Mouse (Mus musculus): ENCODE results near the gene Hspbp1. TPM values are rescaled to one million over a fixed set of nuclear protein-coding genes. Genes with fewer than 3 reads are reported as not detected.

The Hspbp1 gene
- polyA plus RNA-seq, 1 experiment from 2014 or later = 128 TPM

GRCm38 (mm10) chr7:4623544-4624189, 61.2 kb downstream of the Hspbp1 start:
- no peaks in the 10 kb centered on the region for H3K9me3 ChIP-seq
- H3K27ac ChIP-seq = no peak overlapping the region
- no peaks in the 10 kb centered on the region for H3K27me3 ChIP-seq
- 37% methylated on average over 4 of the region's 4 CpGs for WGBS
- H3K36me3 ChIP-seq = peaks cover 8% of the 10 kb centered on the region
- no peak overlapping the region for H3K9ac ChIP-seq
- no peak overlapping the region for H3K4me2 ChIP-seq
- no peaks in the 10 kb centered on the region for H3K4me1 ChIP-seq (replicated peaks)
- ATAC-seq (ENCODE audit: low FRiP score) = peak; percentile 52; the same call in 1 of the 2 replicates
- H3K4me3 ChIP-seq = no peak overlapping the region

DNA sequence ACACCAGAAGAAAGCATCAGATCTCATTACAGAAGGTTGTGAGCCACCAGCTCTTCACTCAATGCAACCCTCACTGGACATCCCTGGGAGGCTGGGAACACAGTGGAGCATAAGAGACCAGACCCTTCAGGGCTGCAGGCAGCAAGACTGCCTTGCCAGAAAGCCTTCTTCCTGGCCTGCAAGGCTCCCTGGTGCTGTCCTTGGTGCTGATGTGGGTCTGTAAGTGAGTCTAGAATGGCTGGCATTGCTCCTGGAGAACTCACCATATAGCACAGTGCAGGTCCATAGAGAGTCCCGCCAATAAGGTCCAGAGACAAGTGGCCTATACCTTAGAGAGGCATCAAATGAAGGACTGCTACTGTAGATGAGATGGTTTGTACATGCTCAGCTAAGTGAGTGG, 64.9 kb downstream of the Hspbp1 start:
- no peaks in the 10 kb centered on the region for H3K27me3 ChIP-seq

GRCm38 (mm10) chr7:4613740-4614403, 71.0 kb downstream of the Hspbp1 start:
- WGBS = 68% methylated on average over 14 of the region's 14 CpGs
- Histone ChIP-seq H3K4me2 (no peak overlapping the region), H3K4me1 (replicated peaks) (no peaks in the 10 kb centered on the region), H3K36me3 (no peaks in the 10 kb centered on the region), H3K9ac (no peak overlapping the region), H3K27ac (no peak overlapping the region), H3K27me3 (no peaks in the 10 kb centered on the region), H3K9me3 (no peaks in the 10 kb centered on the region), H3K4me3 (no peak overlapping the region)
- no peak for ATAC-seq (ENCODE audit: low FRiP score)

More for the DNA sequence above, 64.9 kb downstream of the Hspbp1 start:
- no peaks in the 10 kb centered on the region for H3K36me3 ChIP-seq
- H3K27ac ChIP-seq = no peak overlapping the region
- H3K4me3 ChIP-seq = no peak overlapping the region
- H3K4me1 ChIP-seq (replicated peaks) = no peaks in the 10 kb centered on the region
- WGBS = 42% methylated on average over 1 of the region's 1 CpGs
- H3K4me2 ChIP-seq = no peak overlapping the region
- H3K9ac ChIP-seq = no peak overlapping the region
- ATAC-seq (ENCODE audit: low FRiP score) = no peak
- no peaks in the 10 kb centered on the region for H3K9me3 ChIP-seq

GRCm38 (mm10) chr7:4612956-4613355, 71.9 kb downstream of the Hspbp1 start:
- Histone ChIP-seq H3K27ac (no peak overlapping the region), H3K9me3 (no peaks in the 10 kb centered on the region), H3K4me1 (replicated peaks) (no peaks in the 10 kb centered on the region), H3K27me3 (no peaks in the 10 kb centered on the region), H3K36me3 (no peaks in the 10 kb centered on the region), H3K4me3 (no peak overlapping the region), H3K9ac (no peak overlapping the region), H3K4me2 (no peak overlapping the region)
- ATAC-seq (ENCODE audit: low FRiP score) = no peak
- 91% methylated on average over 1 of the region's 1 CpGs for WGBS

DNA sequence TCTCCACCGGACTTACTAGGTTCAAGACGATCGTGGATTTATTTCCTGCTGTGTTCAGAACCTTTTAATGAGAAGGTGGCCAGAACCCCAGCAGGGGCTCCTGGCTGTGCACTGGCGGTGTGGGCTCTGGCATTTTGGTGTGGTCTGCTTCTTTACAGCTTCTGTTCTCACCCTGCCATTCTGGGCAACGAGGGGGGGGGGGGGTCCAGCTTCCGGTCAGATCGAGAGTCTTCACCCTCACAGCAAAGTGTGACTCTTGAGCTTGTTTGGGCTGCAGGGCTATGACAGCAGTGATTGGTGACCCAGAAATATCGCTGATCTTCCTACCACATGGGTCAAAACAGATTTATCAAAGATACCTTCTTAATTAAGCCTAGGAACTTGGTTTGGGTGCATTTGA, 72.5 kb downstream of the Hspbp1 start:
- Histone ChIP-seq H3K4me3 (no peak overlapping the region), H3K27ac (no peak overlapping the region), H3K27me3 (no peaks in the 10 kb centered on the region), H3K4me1 (replicated peaks) (no peaks in the 10 kb centered on the region), H3K4me2 (no peak overlapping the region), H3K9me3 (no peaks in the 10 kb centered on the region), H3K9ac (no peak overlapping the region), H3K36me3 (no peaks in the 10 kb centered on the region)
- 74% methylated on average over 8 of the region's 8 CpGs for WGBS
- no peak for ATAC-seq (ENCODE audit: low FRiP score)

GRCm38 (mm10) chr7:4611921-4612341, 72.9 kb downstream of the Hspbp1 start:
- Histone ChIP-seq H3K36me3 (no peaks in the 10 kb centered on the region), H3K4me3 (no peak overlapping the region), H3K27ac (no peak overlapping the region), H3K9ac (no peak overlapping the region), H3K9me3 (no peaks in the 10 kb centered on the region), H3K27me3 (no peaks in the 10 kb centered on the region), H3K4me2 (no peak overlapping the region), H3K4me1 (replicated peaks) (no peaks in the 10 kb centered on the region)
- 89% methylated on average over 12 of the region's 12 CpGs for WGBS
- no peak for ATAC-seq (ENCODE audit: low FRiP score)

- Histone ChIP-seq H3K9ac (no peak overlapping the region), H3K27me3 (no peaks in the 10 kb centered on the region), H3K9me3 (no peaks in the 10 kb centered on the region), H3K27ac (no peak overlapping the region), H3K4me3 (no peak overlapping the region), H3K4me2 (no peak overlapping the region), H3K4me1 (replicated peaks) (no peaks in the 10 kb centered on the region), H3K36me3 (no peaks in the 10 kb centered on the region)
- 88% methylated on average over 12 of the region's 12 CpGs for WGBS
- no peak for ATAC-seq (ENCODE audit: low FRiP score)
These were observed 73.4 kb downstream of the Hspbp1 start for GRCm38 (mm10) chr7:4611511-4611910.

Other genes starting within 250 kb of the Hspbp1 start
- gene Rdh13, start 239.4 kb downstream of the Hspbp1 start, polyA plus RNA-seq (2015; fragmentation: Nextera tagmentation; extraction: Ambion mirVana) = 37.2 and 37.7 TPM in 2 replicates
- gene Eps8l1, start 224.4 kb downstream of the Hspbp1 start, polyA plus RNA-seq (2015; fragmentation: Nextera tagmentation; extraction: Ambion mirVana) = 9.3 and 10.6 TPM in 2 replicates
- gene Ppp1r12c, start 183.4 kb downstream of the Hspbp1 start, polyA plus RNA-seq (2015; fragmentation: Nextera tagmentation; extraction: Ambion mirVana) = 39.6 and 49.7 TPM in 2 replicates
- gene Tnnt1, start 168.7 kb downstream of the Hspbp1 start, polyA plus RNA-seq (2015; fragmentation: Nextera tagmentation; extraction: Ambion mirVana) = 7.4 and 7.5 TPM in 2 replicates
- 3.8 and 3.9 TPM in 2 replicates for gene Tnni3, start 160.8 kb downstream of the Hspbp1 start, polyA plus RNA-seq (2015; fragmentation: Nextera tagmentation; extraction: Ambion mirVana)
- 2.0 and 2.8 TPM in 2 replicates for gene Dnaaf3, start 152.6 kb downstream of the Hspbp1 start, polyA plus RNA-seq (2015; fragmentation: Nextera tagmentation; extraction: Ambion mirVana)
- gene Syt5, start 137.5 kb downstream of the Hspbp1 start, polyA plus RNA-seq (2015; fragmentation: Nextera tagmentation; extraction: Ambion mirVana) = 78.7 and 82.6 TPM in 2 replicates
- 0.71 and 0.97 TPM in 2 replicates for gene Ptprh, start 81.0 kb downstream of the Hspbp1 start, polyA plus RNA-seq (2015; fragmentation: Nextera tagmentation; extraction: Ambion mirVana)
- gene Tmem86b, start 53.6 kb downstream of the Hspbp1 start, polyA plus RNA-seq (2015; fragmentation: Nextera tagmentation; extraction: Ambion mirVana) = 3.5 and 3.8 TPM in 2 replicates
- 9.7 and 12.4 TPM in 2 replicates for gene Ppp6r1, start 26.0 kb downstream of the Hspbp1 start, polyA plus RNA-seq (2015; fragmentation: Nextera tagmentation; extraction: Ambion mirVana)
- gene Brsk1, start 5.5 kb upstream of the Hspbp1 start, polyA plus RNA-seq (2015; fragmentation: Nextera tagmentation; extraction: Ambion mirVana) = 7.2 and 7.5 TPM in 2 replicates
- 0.12 and 0.19 TPM in 2 replicates for gene Tmem150b, start 40.2 kb upstream of the Hspbp1 start, polyA plus RNA-seq (2015; fragmentation: Nextera tagmentation; extraction: Ambion mirVana)
- gene Kmt5c, start 55.0 kb upstream of the Hspbp1 start, polyA plus RNA-seq (2015; fragmentation: Nextera tagmentation; extraction: Ambion mirVana) = 79.4 and 86.8 TPM in 2 replicates
- 16.4 and 21.1 TPM in 2 replicates for gene Cox6b2, start 68.0 kb upstream of the Hspbp1 start, polyA plus RNA-seq (2015; fragmentation: Nextera tagmentation; extraction: Ambion mirVana)
- gene Fam71e2, start 86.2 kb upstream of the Hspbp1 start, polyA plus RNA-seq (2015; fragmentation: Nextera tagmentation; extraction: Ambion mirVana) = not detected in 2 replicates
- gene Il11, start 97.8 kb upstream of the Hspbp1 start, polyA plus RNA-seq (2015; fragmentation: Nextera tagmentation; extraction: Ambion mirVana) = 0.38 and 0.56 TPM in 2 replicates
- gene Tmem190, start 97.9 kb upstream of the Hspbp1 start, polyA plus RNA-seq (2015; fragmentation: Nextera tagmentation; extraction: Ambion mirVana) = not detected in 2 replicates
- 2.5 and 3.5 TPM in 2 replicates for gene Tmem238, start 104.6 kb upstream of the Hspbp1 start, polyA plus RNA-seq (2015; fragmentation: Nextera tagmentation; extraction: Ambion mirVana)
- gene Rpl28, start 107.8 kb upstream of the Hspbp1 start, polyA plus RNA-seq (2015; fragmentation: Nextera tagmentation; extraction: Ambion mirVana) = 239 and 250 TPM in 2 replicates
- gene Ube2s, start 127.5 kb upstream of the Hspbp1 start, polyA plus RNA-seq (2015; fragmentation: Nextera tagmentation; extraction: Ambion mirVana) = 252 and 267 TPM in 2 replicates
- 10.9 and 11.6 TPM in 2 replicates for gene Shisa7, start 159.6 kb upstream of the Hspbp1 start, polyA plus RNA-seq (2015; fragmentation: Nextera tagmentation; extraction: Ambion mirVana)
- 3.9 and 4.9 TPM in 2 replicates for gene Isoc2b, start 185.2 kb upstream of the Hspbp1 start, polyA plus RNA-seq (2015; fragmentation: Nextera tagmentation; extraction: Ambion mirVana)
- gene Isoc2a, start 192.1 kb upstream of the Hspbp1 start, polyA plus RNA-seq (2015; fragmentation: Nextera tagmentation; extraction: Ambion mirVana) = 0.75 and 0.78 TPM in 2 replicates
- 0.26 and 0.45 TPM in 2 replicates for gene Gm36210, start 221.4 kb upstream of the Hspbp1 start, polyA plus RNA-seq (2015; fragmentation: Nextera tagmentation; extraction: Ambion mirVana)
- 3.6 and 4.9 TPM in 2 replicates for gene Zfp628, start 230.1 kb upstream of the Hspbp1 start, polyA plus RNA-seq (2015; fragmentation: Nextera tagmentation; extraction: Ambion mirVana)
- gene Nat14, start 237.0 kb upstream of the Hspbp1 start, polyA plus RNA-seq (2015; fragmentation: Nextera tagmentation; extraction: Ambion mirVana) = 25.4 and 27.7 TPM in 2 replicates
- gene Ssc5d, start 240.7 kb upstream of the Hspbp1 start, polyA plus RNA-seq (2015; fragmentation: Nextera tagmentation; extraction: Ambion mirVana) = 0.73 and 1.3 TPM in 2 replicates

Measured in hindbrain, embryonic 13.5 days (tissue).